9 mouse cellular contexts compared by ENCODE assay signal in genomic region chr12:105906584-105906983, GRCm38 (mm10).
DNase-seq lines count a peak whose midpoint lies in the region; ATAC-seq lines count a peak whose summit lies in the region.
"Had no signal": no experiment of that assay in that cellular context is flagged by ENCODE, and none has a peak within 500 bp of the region (broad histone marks: within the 10 kb centered on the region; RNA-seq: fewer than 3 reads in every experiment).

No protein-coding gene starts in this region.

- no peak overlapping the region for H3K9ac ChIP-seq in embryonic facial prominence, embryonic 14.5 days (ENCODE audit: low read depth, low read length)
- H3K9ac ChIP-seq in intestine, embryonic 15.5 days, result no peak overlapping the region

- H3K27ac ChIP-seq in embryonic facial prominence, embryonic 14.5 days (replicated peaks; ENCODE audit: low read depth, low read length), result no peak overlapping the region
- H3K27ac ChIP-seq in intestine, embryonic 15.5 days, result no peak overlapping the region

- H3K4me1 ChIP-seq in embryonic facial prominence, embryonic 14.5 days (ENCODE audit: control insufficient read depth, insufficient read depth, low read length), result peaks cover 12% of the 10 kb centered on the region; the same call in 1 of the 2 replicates
- H3K4me1 ChIP-seq in intestine, embryonic 15.5 days (replicated peaks), result no peaks in the 10 kb centered on the region

- peak; percentile 53 for DNase-seq in testis, postnatal 10 days (ENCODE audit: low spot score)
- no peak for DNase-seq in testis, postnatal 14 days (ENCODE audit: low spot score)
- peak; percentile 48 for DNase-seq in embryonic facial prominence, embryonic 14.5 days (ENCODE audit: low spot score)
- peak; percentile 80 to 83 for DNase-seq in spleen, postnatal 4 days (ENCODE audit: low spot score in 2 of 2)
- no peak for DNase-seq in right cerebral cortex, adult 18-20 months
- DNase-seq in right cerebral cortex, postnatal 10 days (ENCODE audit: low spot score in 2 of 2), result no peak
- no peak for DNase-seq in cerebellum, postnatal 10 days

- no peak for ATAC-seq in embryonic facial prominence, embryonic 14.5 days (ENCODE audit: low read depth)
- ATAC-seq in intestine, embryonic 15.5 days, result peak; percentile 60; the same call in 1 of the 2 replicates

- H3K36me3 ChIP-seq in embryonic facial prominence, embryonic 14.5 days (ENCODE audit: control insufficient read depth, insufficient read depth, low read length), result no peaks in the 10 kb centered on the region
- H3K36me3 ChIP-seq in intestine, embryonic 15.5 days, result no peaks in the 10 kb centered on the region

- H3K27me3 ChIP-seq in embryonic facial prominence, embryonic 14.5 days (replicated peaks; ENCODE audit: control insufficient read depth, insufficient read depth, low read length), result no peaks in the 10 kb centered on the region
- H3K27me3 ChIP-seq in intestine, embryonic 15.5 days (replicated peaks), result no peaks in the 10 kb centered on the region

- H3K4me3 ChIP-seq in embryonic facial prominence, embryonic 14.5 days (ENCODE audit: low read depth, low read length), result no peak overlapping the region
- H3K4me3 ChIP-seq in intestine, embryonic 15.5 days (replicated peaks), result no peak overlapping the region
- H3K4me3 ChIP-seq: erythroblast, embryonic 14.5 days had no signal

- no peak overlapping the region for H3K4me2 ChIP-seq in embryonic facial prominence, embryonic 14.5 days (ENCODE audit: low read depth, low read length)
- H3K4me2 ChIP-seq in intestine, embryonic 15.5 days (replicated peaks), result no peak overlapping the region

- WGBS in embryonic facial prominence, embryonic 14.5 days, result 24% methylated on average over 7 of the region's 7 CpGs
- WGBS in intestine, embryonic 15.5 days, result 19% methylated on average over 7 of the region's 7 CpGs

- H3K9me3 ChIP-seq in embryonic facial prominence, embryonic 14.5 days (ENCODE audit: control insufficient read depth, low read length), result no peaks in the 10 kb centered on the region
- H3K9me3 ChIP-seq in intestine, embryonic 15.5 days, result no peaks in the 10 kb centered on the region

Comparison
In these comparisons a context has a peak if more than half of its experiments do, and no peak if none do; other contexts are left out.
1. DNase-seq: peak in testis, postnatal 10 days (single experiment), embryonic facial prominence, embryonic 14.5 days (single experiment) and spleen, postnatal 4 days (2 of 2); none in testis, postnatal 14 days (single experiment), right cerebral cortex, adult 18-20 months (single experiment), right cerebral cortex, postnatal 10 days (0 of 2) and cerebellum, postnatal 10 days (0 of 2).